Mouse (Mus musculus) neural tube, embryonic 15.5 days (tissue): ENCODE measurements around the gene Dpp4. TPM values are rescaled to one million over a fixed set of nuclear protein-coding genes. Genes with fewer than 3 reads are reported as not detected.
A peak's percentile ranks its signal among the peaks of the same experiment; 100 is the strongest.

Source experiments
- ATAC-seq: fragments of 200-750 bp; cut with Nextera tagmentation; 2 replicates; pipeline ENCODE4 v1.8.0; 2017; ENCODE audit warnings: mild to moderate bottlenecking, moderate TSS enrichment, moderate library complexity; ENCODE audit not compliant: low FRiP score
- H3K27ac ChIP-seq: fragments of 300-500 bp; sonication (generic); replicated peaks from 2 replicates; pipeline ENCODE4 v1.5.1; 2015; ENCODE audit warnings: mild to moderate bottlenecking, inconsistent platforms
- H3K27me3 ChIP-seq: fragments of 300-500 bp; sonication (generic); replicated peaks from 2 replicates; pipeline ENCODE4 v1.6.1; 2015; ENCODE audit warnings: inconsistent platforms
- H3K36me3 ChIP-seq: fragments of 300-500 bp; sonication (generic); 2 replicates; pipeline ENCODE4 v1.6.1; 2015; ENCODE audit warnings: inconsistent platforms
- H3K4me1 ChIP-seq: fragments of 300-500 bp; sonication (generic); 2 replicates; pipeline ENCODE4 v1.6.1; 2015; ENCODE audit warnings: inconsistent platforms
- H3K4me2 ChIP-seq: fragments of 300-500 bp; sonication (generic); 2 replicates; pipeline ENCODE4 v1.6.1; 2015; ENCODE audit warnings: inconsistent platforms, mild to moderate bottlenecking, moderate library complexity
- H3K4me3 ChIP-seq: fragments of 300-500 bp; sonication (generic); replicated peaks from 2 replicates; pipeline ENCODE4 v1.5.1; 2015; ENCODE audit warnings: mild to moderate bottlenecking, inconsistent platforms
- H3K9ac ChIP-seq: fragments of 300-500 bp; sonication (generic); replicated peaks from 2 replicates; pipeline ENCODE4 v1.6.1; 2015; ENCODE audit warnings: mild to moderate bottlenecking, inconsistent platforms
- H3K9me3 ChIP-seq: fragments of 300-500 bp; sonication (generic); replicated peaks from 2 replicates; pipeline ENCODE4 v1.6.1; 2016; ENCODE audit warnings: inconsistent platforms
- WGBS: fragments of 180-500 bp; shearing (Covaris S2); methylation state at CpG from one replicate; pipeline ENCODE4 v1.1.7; 2015; ENCODE audit warnings: mixed read lengths; 5-methylcytosine and 5-hydroxymethylcytosine counted together
- polyA plus RNA-seq: library from polyadenylated mRNA; unstranded; fragments of >200 nt; fragmentation: Nextera tagmentation; extraction: Ambion mirVana; gene quantifications from 2 replicates; pipeline ENCODE4 v1.2.1, GENCODE M21; 2015

Gene Dpp4
- polyA plus RNA-seq, 1 experiment from 2014 or later = 2.4 TPM

GRCm38 (mm10) chr2:62355766-62356165 is 56.3 kb downstream of the Dpp4 start:
- Histone ChIP-seq H3K9ac (no peak overlapping the region), H3K36me3 (no peaks in the 10 kb centered on the region), H3K4me1 (no peaks in the 10 kb centered on the region), H3K9me3 (no peaks in the 10 kb centered on the region), H3K4me3 (no peak overlapping the region), H3K27ac (no peak overlapping the region), H3K4me2 (no peak overlapping the region), H3K27me3 (no peaks in the 10 kb centered on the region)
- WGBS = 43% methylated on average over 6 of the region's 6 CpGs
- no peak for ATAC-seq

- H3K27ac ChIP-seq = no peak overlapping the region
- no peaks in the 10 kb centered on the region for H3K36me3 ChIP-seq
- no peak overlapping the region for H3K4me3 ChIP-seq
- no peaks in the 10 kb centered on the region for H3K9me3 ChIP-seq
- WGBS = 84% methylated on average over 3 of the region's 3 CpGs
- H3K4me2 ChIP-seq = no peak overlapping the region
- no peaks in the 10 kb centered on the region for H3K4me1 ChIP-seq
- no peak for ATAC-seq
- no peak overlapping the region for H3K9ac ChIP-seq
- no peaks in the 10 kb centered on the region for H3K27me3 ChIP-seq
Observed at GRCm38 (mm10) chr2:62352035-62352434, 60.0 kb downstream of the Dpp4 start.

- no peak overlapping the region for H3K27ac ChIP-seq
- H3K36me3 ChIP-seq = no peaks in the 10 kb centered on the region
- no peak overlapping the region for H3K4me2 ChIP-seq
- 94% methylated on average over 9 of the region's 9 CpGs for WGBS
- H3K9ac ChIP-seq = no peak overlapping the region
- no peak for ATAC-seq
- H3K9me3 ChIP-seq = no peaks in the 10 kb centered on the region
- no peaks in the 10 kb centered on the region for H3K27me3 ChIP-seq
- no peaks in the 10 kb centered on the region for H3K4me1 ChIP-seq
- H3K4me3 ChIP-seq = no peak overlapping the region
Observed at GRCm38 (mm10) chr2:62347762-62348161, 64.3 kb downstream of the Dpp4 start.

GRCm38 (mm10) chr2:62346771-62347170 is 65.3 kb downstream of the Dpp4 start:
- 22% methylated on average over 1 of the region's 1 CpGs for WGBS
- Histone ChIP-seq H3K4me3 (no peak overlapping the region), H3K36me3 (no peaks in the 10 kb centered on the region), H3K9ac (no peak overlapping the region), H3K4me1 (0 out of 2 replicates have a peak, but pooled peaks cover 2% of the 10 kb centered on the region), H3K9me3 (no peaks in the 10 kb centered on the region), H3K4me2 (no peak overlapping the region), H3K27me3 (no peaks in the 10 kb centered on the region), H3K27ac (no peak overlapping the region)
- ATAC-seq = no peak

GRCm38 (mm10) chr2:62344367-62344766 is 67.7 kb downstream of the Dpp4 start:
- no peak overlapping the region for H3K4me3 ChIP-seq
- H3K27ac ChIP-seq = no peak overlapping the region
- no peak overlapping the region for H3K9ac ChIP-seq
- no peaks in the 10 kb centered on the region for H3K27me3 ChIP-seq
- 48% methylated on average over 6 of the region's 6 CpGs for WGBS
- no peak overlapping the region for H3K4me2 ChIP-seq
- no peaks in the 10 kb centered on the region for H3K9me3 ChIP-seq
- ATAC-seq = no peak
- H3K4me1 ChIP-seq = 0 out of 2 replicates have a peak, but pooled peaks cover 5% of the 10 kb centered on the region
- no peaks in the 10 kb centered on the region for H3K36me3 ChIP-seq

GRCm38 (mm10) chr2:62341734-62342128 is 70.3 kb downstream of the Dpp4 start:
- WGBS = 25% methylated on average over 14 of the region's 14 CpGs
- Histone ChIP-seq H3K4me1 (0 out of 2 replicates have a peak, but pooled peaks cover 5% of the 10 kb centered on the region), H3K4me3 (no peak overlapping the region), H3K27ac (no peak overlapping the region), H3K36me3 (no peaks in the 10 kb centered on the region), H3K4me2 (peak overlapping the region; percentile 41), H3K9ac (no peak overlapping the region), H3K9me3 (no peaks in the 10 kb centered on the region), H3K27me3 (no peaks in the 10 kb centered on the region)
- peak; percentile 65; the same call in 1 of the 2 replicates for ATAC-seq

- Histone ChIP-seq H3K36me3 (no peaks in the 10 kb centered on the region), H3K9me3 (no peaks in the 10 kb centered on the region), H3K27me3 (no peaks in the 10 kb centered on the region), H3K4me3 (no peak overlapping the region), H3K9ac (no peak overlapping the region), H3K4me1 (0 out of 2 replicates have a peak, but pooled peaks cover 5% of the 10 kb centered on the region), H3K27ac (no peak overlapping the region), H3K4me2 (peak overlapping the region; percentile 41)
- 80% methylated on average over 3 of the region's 3 CpGs for WGBS
- ATAC-seq = no peak
Observed at GRCm38 (mm10) chr2:62341061-62341733, 70.8 kb downstream of the Dpp4 start.

GRCm38 (mm10) chr2:62339222-62339944 is 72.6 kb downstream of the Dpp4 start:
- Histone ChIP-seq H3K9me3 (no peaks in the 10 kb centered on the region), H3K4me1 (0 out of 2 replicates have a peak, but pooled peaks cover 5% of the 10 kb centered on the region), H3K36me3 (no peaks in the 10 kb centered on the region), H3K9ac (no peak overlapping the region), H3K4me3 (no peak overlapping the region), H3K4me2 (no peak overlapping the region), H3K27me3 (no peaks in the 10 kb centered on the region), H3K27ac (no peak overlapping the region)
- ATAC-seq = no peak
- WGBS = 81% methylated on average over 4 of the region's 4 CpGs

GRCm38 (mm10) chr2:62337086-62337485 is 74.9 kb downstream of the Dpp4 start:
- Histone ChIP-seq H3K4me2 (no peak overlapping the region), H3K27ac (no peak overlapping the region), H3K9ac (no peak overlapping the region), H3K4me3 (no peak overlapping the region), H3K27me3 (no peaks in the 10 kb centered on the region), H3K36me3 (no peaks in the 10 kb centered on the region), H3K9me3 (no peaks in the 10 kb centered on the region), H3K4me1 (peaks cover 11% of the 10 kb centered on the region; the same call in 1 of the 2 replicates)
- WGBS = 95% methylated on average over 7 of the region's 7 CpGs
- ATAC-seq = no peak

- no peaks in the 10 kb centered on the region for H3K27me3 ChIP-seq
- no peak overlapping the region for H3K9ac ChIP-seq
- no peak overlapping the region for H3K4me3 ChIP-seq
- H3K4me1 ChIP-seq = peaks cover 10% of the 10 kb centered on the region
- ATAC-seq = 0 out of 2 replicates have a peak, but pooled peaks have one; percentile 36
- H3K4me2 ChIP-seq = no peak overlapping the region
- no peaks in the 10 kb centered on the region for H3K36me3 ChIP-seq
- no peak overlapping the region for H3K27ac ChIP-seq
- 81% methylated on average over 4 of the region's 4 CpGs for WGBS
- H3K9me3 ChIP-seq = no peaks in the 10 kb centered on the region
Observed at GRCm38 (mm10) chr2:62334397-62335243, 77.4 kb downstream of the Dpp4 start.

GRCm38 (mm10) chr2:62332465-62332864 is 79.6 kb downstream of the Dpp4 start:
- 63% methylated on average over 8 of the region's 8 CpGs for WGBS

More at GRCm38 (mm10) chr2:62332465-62332864, 79.6 kb downstream of the Dpp4 start:
- Histone ChIP-seq H3K4me2 (no peak overlapping the region), H3K27me3 (no peaks in the 10 kb centered on the region), H3K36me3 (no peaks in the 10 kb centered on the region), H3K4me3 (no peak overlapping the region), H3K4me1 (peaks cover 10% of the 10 kb centered on the region), H3K27ac (no peak overlapping the region), H3K9me3 (no peaks in the 10 kb centered on the region), H3K9ac (no peak overlapping the region)
- 0 out of 2 replicates have a peak, but pooled peaks have one; percentile 43 for ATAC-seq
